Mouse (Mus musculus) v-Abl transformed pro-B cells (cell line): ENCODE data around the gene Lrrc4c.

Experiments used
- in situ Hi-C, 2 experiments: fragments of 400-800 bp; cut with MboI; formaldehyde crosslinking; loops; one replicate each; pipeline ENCODE4 v1.15.1; 2025; ENCODE audit not compliant: unreplicated experiment in 2 of 2

The Lrrc4c gene

DNA sequence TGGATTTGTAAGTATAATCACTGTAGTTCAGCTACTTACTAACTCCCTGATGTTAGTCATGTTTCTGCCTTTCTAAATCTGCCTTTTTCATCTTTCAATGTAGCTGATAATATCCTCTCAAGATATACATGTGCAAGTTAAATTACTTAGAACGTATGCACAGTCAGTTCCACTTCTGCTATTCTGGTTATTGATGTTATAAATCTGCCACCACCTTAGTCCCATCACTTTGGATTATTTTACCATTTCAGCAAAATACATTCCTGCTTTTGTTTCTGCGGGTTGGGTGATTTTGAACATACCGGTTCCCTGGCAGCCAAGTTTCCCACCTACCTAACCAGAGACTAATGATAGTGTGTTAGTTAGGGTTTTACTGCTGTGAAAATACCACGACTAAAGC, 860.4 kb downstream of the Lrrc4c start:
- in situ Hi-C loops = no loop called here

DNA sequence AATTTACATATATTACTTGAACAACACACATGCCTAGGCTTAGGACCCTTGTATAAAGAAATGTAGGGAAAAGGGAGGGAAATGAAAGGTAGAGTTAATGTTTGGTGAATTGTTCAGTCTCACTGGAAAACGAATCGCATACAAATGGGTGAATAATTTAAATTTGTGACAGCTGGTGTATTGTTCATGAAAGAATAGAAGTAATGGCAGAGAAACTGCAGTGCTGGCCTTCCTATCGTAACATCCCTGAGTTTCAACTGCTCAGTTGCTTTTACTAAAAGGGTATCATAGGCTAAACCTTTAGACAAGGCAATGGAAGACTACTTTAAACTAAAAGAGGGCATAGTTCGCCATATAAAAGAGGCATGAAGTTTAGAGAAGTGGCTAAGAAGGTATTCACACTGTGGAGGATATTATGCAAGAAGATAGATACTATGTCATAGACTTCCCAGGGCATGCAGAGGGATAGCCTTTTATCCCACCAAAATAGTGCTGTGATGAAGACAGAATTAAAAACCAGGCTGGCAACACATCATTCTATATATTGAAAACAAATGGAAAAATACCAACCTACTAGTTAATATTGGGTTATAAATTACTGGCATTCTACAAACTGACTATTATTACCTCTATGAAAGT, 879.1 kb downstream of the Lrrc4c start:
- in situ Hi-C loops = no loop called here

DNA sequence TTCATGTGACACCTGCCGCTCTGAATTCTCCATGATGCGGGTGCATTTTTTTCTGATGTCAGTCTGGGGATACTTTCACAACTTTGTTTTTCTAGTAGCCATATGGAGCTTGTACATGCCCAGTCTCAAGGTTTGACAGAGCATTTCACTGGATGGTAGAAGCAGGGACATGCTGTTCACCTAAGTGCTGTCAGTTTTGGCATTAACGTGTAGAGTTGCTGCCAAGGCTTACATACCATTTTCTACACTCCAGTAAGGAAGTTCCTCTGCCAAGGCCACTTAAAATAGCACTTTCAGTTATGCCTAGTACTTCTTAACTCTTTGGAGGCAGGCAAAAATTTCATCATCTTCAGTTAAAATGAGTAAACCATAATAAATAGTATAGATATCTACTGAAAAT, 915.0 kb downstream of the Lrrc4c start:
- in situ Hi-C loops = no loop called here

DNA sequence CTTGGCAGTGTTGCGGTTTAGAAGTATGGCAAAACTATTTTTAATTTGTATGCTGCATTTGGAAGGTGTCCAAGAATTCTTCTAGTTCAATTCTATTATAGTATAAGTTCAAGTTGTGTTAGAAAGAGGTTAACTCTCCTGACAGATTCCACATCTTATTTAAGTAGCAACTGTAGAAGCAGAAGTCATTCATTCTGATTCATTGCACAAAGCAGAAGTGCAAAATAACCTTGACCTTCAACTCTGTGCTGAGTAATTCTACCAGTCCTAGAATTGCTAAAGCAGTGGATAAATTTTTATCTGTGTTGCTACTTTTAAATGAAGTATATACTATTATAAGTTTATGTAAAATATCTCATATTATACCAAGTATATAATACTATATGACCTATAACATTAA, 916.1 kb downstream of the Lrrc4c start:
- in situ Hi-C loops = no loop called here

DNA sequence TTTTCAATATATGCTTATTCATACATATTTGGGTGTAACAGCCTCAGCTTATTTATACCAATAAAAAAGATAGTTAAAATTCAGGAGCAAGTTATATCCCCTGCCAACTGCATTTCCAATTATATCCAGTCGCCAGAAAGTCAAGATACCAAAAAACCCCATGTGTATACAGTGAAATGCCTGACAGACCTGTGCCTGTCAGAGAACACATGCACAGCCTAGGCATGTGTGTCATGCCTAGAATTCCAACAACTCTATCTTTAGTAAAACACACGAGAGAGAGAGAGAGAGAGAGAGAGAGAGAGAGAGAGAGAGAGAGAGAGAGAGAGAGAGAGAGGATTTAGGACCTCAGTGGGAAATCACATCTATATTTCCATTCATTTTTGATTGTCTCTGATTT, 956.7 kb downstream of the Lrrc4c start:
- in situ Hi-C loops = no loop called here

DNA sequence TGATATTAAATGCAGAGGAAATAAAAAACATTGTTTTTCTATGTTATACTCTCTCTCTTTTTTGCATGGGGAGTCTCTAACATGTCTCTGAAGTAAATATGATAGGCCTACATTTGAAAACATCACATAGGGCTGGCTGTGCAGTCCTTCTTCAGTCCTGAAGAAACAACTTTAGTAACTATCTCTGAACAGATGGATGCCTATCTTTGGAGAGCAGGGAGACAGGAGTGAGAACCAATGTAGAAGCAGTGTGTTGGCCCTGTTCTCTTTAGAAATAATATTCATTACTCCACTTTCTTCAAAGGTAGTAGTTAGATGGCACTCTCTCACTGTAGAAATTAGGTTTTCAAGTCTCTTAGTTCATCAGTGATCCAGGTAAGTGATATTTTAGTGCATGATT, 967.0 kb downstream of the Lrrc4c start:
- in situ Hi-C loops = no loop called here

DNA sequence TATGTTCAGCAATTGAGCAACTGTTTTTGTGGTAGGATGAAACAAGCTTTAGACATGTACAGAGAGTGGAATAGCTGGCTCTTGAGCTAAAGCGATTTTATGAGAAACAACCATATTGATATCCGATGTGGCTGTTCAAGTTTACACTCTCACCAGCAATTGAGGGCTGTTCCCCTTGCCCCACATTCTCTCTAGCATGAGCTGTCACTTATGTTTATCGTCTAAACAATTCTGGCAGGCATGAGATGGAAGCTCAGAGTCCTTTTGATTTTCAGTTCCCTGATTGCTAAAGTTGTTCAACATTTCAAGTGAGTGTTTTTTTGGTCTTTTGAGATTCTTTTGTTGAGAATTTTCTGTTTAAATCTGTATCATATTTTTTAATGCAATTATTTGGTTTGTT, 976.2 kb downstream of the Lrrc4c start:
- in situ Hi-C loops = no loop called here

DNA sequence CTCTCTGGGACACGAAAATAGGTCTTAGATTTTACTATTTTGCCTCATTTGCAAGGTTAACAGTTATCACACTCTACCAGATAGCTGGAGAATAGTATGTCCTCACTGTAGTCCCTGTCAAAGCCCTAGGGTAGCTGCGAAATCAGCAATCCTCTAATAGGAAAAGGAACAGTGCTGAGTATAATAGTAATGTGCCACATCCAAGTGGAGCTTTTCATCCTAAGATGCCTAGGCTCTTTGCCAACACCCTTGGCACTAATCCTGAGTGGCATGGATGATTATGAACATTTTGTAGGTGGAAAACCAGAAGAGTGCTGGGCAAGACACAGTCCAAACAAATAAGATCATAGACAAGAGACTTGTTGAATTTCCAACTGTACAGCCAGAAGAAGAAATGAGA, 981.7 kb downstream of the Lrrc4c start:
- in situ Hi-C loops = no loop called here

DNA sequence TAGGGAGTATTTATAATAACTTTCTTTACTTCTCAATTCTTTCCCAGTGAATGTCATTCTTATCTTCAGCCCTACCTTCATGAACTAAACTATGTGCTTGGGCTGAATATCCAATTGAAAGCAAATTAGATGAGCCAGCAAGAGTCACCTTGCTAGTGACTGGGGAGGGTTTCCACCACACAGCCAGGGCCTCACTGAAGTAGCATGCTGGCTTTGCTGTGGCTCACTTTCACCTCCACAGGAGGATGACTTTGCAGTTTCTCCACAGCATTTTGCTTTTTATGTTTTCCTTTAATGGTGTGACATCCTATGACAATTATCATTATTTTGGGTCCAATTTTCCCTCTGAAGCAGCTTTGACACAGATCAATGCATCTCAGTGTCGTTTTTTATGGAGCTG, 1000.0 kb downstream of the Lrrc4c start:
- in situ Hi-C loops = no loop called here

DNA sequence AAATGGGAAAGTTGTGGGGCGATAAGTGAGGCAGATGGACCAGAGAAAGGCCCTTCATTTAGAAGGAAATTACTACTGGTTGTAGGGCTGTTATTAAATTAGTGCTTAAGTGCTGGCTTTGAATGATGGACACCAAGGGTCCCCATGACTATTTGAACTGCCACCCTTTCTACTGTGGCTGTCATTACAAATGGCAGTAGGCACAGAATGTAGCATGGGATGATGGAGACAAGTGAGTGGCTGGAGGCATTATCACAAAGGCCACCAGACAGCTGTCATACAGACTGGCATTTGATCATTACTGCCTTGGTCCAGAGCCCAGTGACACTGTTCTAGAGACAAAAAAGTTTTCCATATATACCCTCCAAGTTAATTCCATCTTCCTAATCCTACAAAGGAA, 1000.6 kb downstream of the Lrrc4c start:
- in situ Hi-C loops = no loop called here

DNA sequence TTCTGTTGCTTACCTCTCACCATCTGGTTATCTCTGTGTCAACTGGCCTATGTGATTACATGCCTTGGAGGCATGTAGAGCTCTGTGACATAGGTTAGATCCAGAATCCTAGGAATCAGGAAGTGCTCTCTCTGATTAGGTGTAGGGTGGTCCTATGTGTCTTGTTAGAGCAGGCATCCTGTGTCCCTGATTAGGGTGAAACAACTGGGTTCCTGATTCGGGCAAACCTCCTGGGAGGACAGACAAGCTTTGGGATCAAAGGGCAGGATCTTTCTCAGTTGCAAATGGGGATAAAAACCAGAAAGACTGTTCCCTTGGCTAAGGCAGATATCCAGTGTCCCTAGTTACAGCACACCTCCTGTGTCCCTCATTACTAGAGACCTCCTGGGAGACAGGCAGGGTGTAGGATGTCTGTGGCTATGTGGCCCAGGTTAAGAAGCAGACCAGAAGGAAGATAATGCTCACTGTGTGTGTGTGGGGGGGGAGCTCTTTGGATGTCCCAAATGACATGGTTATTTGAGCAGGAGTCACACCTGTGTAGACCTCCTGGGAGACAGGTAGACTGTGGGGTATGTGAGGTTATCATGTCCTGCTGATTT, 1014.2 kb downstream of the Lrrc4c start:
- in situ Hi-C loops = no loop called here

DNA sequence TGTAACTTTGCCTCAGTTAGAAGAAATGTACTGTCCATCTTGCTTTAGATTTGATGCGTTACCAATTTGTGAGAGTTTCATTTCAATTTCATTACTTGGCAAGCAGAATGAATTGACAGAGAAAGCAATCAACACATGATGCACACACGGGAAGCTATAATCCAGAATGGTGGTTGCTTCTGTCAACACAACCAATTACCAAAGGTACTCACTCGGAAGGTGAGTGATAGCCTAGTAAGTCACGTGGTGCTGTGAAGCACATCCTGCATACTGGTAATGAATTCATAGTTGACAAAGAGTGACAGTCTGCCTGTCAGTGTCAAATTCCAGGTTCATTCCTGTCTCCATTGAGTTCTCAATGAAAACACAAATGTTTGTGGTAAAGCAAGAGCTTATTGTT, 1021.7 kb downstream of the Lrrc4c start:
- in situ Hi-C loops = no loop called here

DNA sequence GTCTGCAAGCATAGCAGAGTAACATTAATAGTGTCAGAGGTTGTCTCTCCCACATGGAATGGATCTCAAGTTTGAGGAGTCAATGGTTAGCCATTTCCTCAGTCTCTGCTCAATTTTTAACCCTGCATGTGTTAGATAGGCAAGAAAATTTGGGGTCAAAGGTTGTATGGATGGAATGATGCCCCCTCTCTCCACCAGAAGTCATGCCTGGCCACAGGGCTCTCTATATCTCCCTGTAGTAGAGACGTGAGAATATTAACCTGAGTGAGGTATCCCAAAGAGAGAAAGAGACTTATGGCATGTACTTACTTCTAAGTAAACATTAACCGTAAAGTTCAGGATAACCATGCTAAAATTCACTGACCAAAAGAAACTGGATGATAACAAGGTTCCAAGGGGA, 1043.3 kb downstream of the Lrrc4c start:
- in situ Hi-C loops = no loop called here

DNA sequence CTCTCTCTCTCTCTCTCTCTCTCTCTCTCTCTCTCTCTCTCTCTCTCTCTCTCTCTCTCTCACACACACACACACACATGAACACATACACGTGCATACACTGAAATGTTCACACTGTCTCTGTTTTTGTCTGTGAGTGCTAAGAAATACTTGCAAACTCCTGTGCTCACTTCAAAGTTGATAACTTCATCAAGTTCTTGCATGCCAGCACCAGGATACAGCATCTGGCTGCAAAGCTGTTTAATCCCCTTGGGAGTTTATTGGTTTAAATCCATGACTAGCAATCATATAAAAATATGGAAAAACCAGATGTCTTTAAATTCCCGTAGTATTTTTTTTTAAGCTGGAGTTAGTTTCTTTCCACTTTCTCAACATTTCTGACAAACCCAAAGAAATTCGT, 1052.0 kb downstream of the Lrrc4c start:
- in situ Hi-C loops = no loop called here

DNA sequence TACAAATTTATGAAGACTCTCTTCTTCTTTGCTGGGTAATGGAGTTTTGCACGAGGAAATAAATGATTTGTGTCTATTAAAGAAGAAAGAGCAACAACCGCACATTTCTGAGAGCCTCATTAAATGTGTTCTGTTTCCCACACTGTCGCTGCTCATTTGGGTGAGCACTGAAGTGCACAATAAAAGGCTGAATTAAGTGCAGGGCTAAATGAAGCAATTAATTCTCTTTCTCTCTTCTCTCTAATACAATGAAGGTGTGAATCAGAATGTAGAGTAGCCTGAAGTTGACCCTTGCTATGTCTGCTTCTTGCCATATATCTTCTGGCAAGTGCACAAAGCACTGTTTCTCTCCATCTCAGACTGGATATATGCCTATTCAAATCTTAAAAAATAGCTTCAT, 1073.5 kb downstream of the Lrrc4c start:
- in situ Hi-C loops = no loop called here

DNA sequence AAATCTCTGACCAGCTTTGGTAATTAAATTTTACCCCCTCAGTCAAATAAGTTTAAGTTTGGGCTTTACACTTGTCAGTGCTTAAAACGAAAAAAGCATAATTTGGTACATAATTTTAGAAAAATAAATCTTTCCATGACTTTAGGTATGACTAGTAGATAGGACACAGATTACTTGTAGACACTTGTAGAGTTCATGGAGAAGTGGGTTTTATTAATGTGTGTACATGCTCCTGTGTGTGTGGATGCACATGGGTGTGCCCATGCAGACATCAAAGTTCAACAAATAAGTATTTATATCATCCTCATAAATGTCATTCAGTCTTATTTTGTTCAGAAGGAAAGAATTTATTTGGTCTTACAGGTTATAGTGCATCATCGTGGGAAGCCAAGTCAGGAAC, 1073.9 kb downstream of the Lrrc4c start:
- in situ Hi-C loops = no loop called here

DNA sequence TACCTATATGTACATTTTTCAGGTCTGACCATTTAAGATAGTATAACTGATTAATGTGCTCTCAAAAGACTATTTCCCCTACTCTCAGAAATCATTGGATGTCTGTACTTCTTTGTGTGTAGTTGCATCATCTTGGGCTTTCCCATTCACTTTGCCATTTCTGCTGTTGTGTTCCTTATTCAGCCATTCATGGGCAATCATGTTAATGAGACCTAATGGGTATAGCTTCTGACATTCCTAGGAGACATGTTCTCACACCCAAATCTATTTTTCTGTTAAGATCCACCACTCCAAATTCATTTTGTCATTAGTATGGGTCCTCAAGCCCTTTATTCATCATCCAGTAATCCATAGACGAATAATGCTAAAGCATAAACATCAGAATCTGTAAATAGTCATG, 1095.1 kb downstream of the Lrrc4c start:
- in situ Hi-C loops = no loop called here

DNA sequence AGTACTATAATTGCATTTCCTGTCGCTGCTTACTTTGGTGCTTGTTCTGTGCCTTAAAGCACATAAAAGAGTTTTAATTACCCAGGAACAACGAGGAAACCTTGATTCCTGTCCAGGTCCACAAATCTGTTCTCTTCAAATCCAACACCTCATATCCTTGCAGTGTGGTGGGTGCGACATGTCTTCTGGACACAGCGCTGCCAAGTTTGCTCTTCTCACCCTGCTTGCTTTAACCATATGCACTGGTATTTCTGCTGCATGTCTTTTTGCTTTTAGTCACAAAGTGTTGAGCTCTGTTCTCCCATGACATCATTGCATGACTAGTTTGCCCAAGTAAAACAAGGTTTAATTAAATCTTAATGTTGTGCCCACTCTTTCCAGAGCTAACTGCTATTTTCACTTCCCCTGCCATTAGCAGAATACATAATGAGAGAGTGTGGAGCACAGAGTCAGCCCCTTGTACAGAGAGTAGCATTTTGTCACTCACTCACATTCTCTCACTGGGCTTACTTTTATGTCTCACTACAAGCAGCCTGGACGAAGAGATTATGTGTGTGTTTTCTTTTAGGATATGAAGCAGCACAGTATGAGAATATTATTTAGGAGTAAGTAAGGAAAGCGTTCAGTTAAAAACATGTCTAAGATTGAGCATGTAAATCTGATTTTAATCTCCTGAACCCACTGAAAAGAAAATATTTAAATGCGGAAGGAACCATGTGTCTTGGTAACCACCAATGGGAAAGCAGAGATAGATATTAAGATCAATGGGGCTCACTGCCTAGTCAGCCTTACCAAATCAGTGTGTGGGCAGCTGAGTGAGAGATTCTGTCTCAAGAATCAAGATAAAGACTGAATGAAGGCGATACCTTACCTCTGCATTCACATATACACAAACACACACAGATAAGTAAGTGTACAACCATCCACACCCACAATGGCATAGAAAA, 1096.7 kb downstream of the Lrrc4c start:
- in situ Hi-C loops = no loop called here

DNA sequence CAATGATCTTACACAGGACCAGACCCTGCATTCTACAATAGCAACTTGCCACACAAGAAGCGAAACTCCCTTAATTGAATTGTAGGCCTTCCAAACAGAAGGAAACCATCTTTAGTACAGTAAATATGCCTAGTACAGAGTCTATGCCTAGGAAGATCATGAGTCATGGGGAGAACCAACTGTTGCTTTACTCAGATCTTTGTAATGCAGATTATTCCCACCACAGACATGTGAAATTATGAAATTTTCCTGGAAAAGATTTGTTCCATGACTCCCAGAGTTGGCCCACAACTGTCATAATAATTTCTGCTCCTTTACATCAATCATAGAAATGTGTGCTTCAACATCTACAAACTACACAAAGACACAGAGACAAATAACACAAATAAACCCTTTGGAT, 1116.2 kb downstream of the Lrrc4c start:
- in situ Hi-C loops = no loop called here

DNA sequence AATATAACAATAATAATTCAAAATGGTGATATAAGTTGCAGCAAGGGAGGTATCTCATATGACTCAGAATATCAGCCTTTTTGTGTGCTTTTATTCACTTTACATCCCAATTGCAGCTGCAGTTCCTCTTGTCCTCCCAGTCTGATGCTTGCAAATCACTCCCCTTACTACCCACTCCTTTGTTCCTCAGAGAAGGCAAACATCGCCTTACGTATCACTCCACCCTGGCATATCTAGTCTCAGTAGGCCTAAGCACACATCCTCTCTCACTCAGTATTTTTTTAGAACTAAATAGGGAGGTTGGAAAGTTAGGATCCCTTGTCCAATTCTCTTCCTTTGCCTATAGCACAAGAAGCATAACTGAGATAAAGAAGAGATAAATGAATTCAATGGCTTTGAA, 1117.6 kb downstream of the Lrrc4c start:
- in situ Hi-C loops = no loop called here

DNA sequence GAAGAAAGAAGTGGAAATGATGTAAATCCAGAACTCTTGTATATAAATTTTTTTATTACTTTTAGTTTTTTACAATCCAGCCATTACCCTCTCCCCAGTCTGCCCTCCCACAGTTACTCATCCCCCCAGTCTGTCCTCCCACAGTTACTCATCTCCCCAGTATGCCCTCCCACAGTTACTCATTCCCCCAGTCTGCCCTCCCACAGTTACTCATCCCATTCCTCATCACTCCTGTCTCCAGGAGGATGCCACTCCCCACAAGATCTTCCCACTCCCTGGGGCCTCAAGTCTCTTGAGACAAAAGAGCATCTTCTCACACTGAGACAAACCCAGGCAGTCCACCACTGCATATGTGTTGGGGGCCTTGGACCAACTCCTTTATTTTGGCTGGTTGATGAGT, 1119.8 kb downstream of the Lrrc4c start:
- in situ Hi-C loops = no loop called here

DNA sequence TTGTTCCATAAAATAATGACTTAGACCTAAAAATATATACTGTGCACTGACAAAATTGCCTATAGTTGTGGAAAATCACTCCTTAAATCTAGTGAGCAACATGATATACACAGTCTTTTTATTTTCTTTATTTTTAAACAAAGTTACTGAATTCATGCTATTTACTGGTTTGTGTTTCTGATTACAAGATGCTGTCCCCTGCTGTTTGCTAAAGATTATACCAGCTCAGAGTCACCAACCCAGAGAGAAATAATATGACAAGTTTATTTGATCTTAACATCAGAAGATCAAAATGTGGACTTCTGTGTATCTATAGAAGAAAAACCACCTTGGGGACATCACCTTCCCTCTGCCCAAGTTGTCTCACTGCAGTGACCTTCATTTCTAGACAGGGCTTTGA, 1145.6 kb downstream of the Lrrc4c start:
- in situ Hi-C loops = no loop called here
